Mouse (Mus musculus): ENCODE results near the gene 2700081O15Rik. TPM values are rescaled to one million over a fixed set of nuclear protein-coding genes. Genes with fewer than 3 reads are reported as not detected.

The 2700081O15Rik gene
- polyA plus RNA-seq, 1 experiment, result 3.5 TPM

DNA sequence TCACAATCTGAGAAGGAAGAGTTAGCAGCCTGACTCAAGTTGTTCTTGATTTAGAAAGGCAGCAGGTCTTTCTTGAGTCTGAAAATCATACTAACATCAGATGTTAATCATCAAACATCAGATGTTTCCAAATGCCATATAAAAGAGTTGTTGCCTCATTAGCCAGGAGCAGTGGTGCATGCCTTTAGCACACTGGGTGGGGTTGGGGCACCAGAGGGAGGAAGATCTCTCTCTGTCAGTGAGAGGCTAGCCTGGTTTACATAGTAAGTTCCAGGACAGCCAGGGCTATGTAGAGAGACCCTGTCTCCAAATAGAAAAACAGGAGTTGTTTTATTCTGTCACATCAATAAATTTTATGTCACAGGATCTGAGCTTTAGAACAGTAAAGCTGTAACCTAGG, 41.5 kb downstream of the 2700081O15Rik start:
- no peaks in the 10 kb centered on the region for H3K27me3 ChIP-seq (ENCODE audit: control insufficient read depth)
- H3K4me3 ChIP-seq (replicated peaks), result no peak overlapping the region
- no peaks in the 10 kb centered on the region for H3K4me1 ChIP-seq (ENCODE audit: control insufficient read depth)
- no peaks in the 10 kb centered on the region for H3K9me3 ChIP-seq (ENCODE audit: control insufficient read depth, low read length)
- TF ChIP-seq TAL1 (IDR thresholded peaks at IDR 0.05; ENCODE audit: low read length) (no peak), GATA1 (IDR thresholded peaks at IDR 0.05; ENCODE audit: low read length) (no peak)
- peaks cover 45% of the 10 kb centered on the region for H3K36me3 ChIP-seq (ENCODE audit: control insufficient read depth)

GRCm38 (mm10) chr19:7459370-7459769, 41.9 kb downstream of the 2700081O15Rik start:
- no peaks in the 10 kb centered on the region for H3K27me3 ChIP-seq (ENCODE audit: control insufficient read depth)
- no peaks in the 10 kb centered on the region for H3K4me1 ChIP-seq (ENCODE audit: control insufficient read depth)
- no peak overlapping the region for H3K4me3 ChIP-seq (replicated peaks)
- H3K9me3 ChIP-seq (ENCODE audit: control insufficient read depth, low read length), result no peaks in the 10 kb centered on the region
- peaks cover 47% of the 10 kb centered on the region for H3K36me3 ChIP-seq (ENCODE audit: control insufficient read depth)
- no peak for TF ChIP-seq TAL1 (IDR thresholded peaks at IDR 0.05; ENCODE audit: low read length)
- TF ChIP-seq GATA1 (IDR thresholded peaks at IDR 0.05; ENCODE audit: low read length), result no peak

DNA sequence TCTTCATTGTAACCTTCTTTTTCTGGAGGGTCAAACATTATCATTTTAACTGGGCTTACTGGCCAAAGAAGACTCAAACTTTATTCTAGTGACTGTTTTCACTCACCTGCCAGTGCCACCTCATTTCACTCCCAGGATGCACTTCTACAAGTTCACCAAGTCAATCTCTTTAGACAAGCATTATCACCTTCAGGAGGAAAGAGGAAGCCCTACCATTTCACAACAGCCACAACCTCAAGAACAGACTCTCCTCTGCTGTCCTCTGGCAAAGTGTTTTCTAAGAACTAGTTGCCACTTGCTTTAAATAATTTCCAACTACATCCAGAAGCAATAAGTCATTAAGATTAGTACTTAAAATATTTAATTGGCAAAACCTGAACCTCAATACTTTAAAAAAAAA, 50.5 kb downstream of the 2700081O15Rik start:
- Histone ChIP-seq H3K27me3 (ENCODE audit: control insufficient read depth) (no peaks in the 10 kb centered on the region), H3K4me1 (ENCODE audit: control insufficient read depth) (no peaks in the 10 kb centered on the region; the same call in 1 of the 2 replicates), H3K9me3 (ENCODE audit: control insufficient read depth, low read length) (no peaks in the 10 kb centered on the region), H3K36me3 (ENCODE audit: control insufficient read depth) (peaks cover 56% of the 10 kb centered on the region), H3K4me3 (replicated peaks) (no peak overlapping the region)
- no peak for TF ChIP-seq GATA1 (IDR thresholded peaks at IDR 0.05; ENCODE audit: low read length)
- no peak for TF ChIP-seq TAL1 (IDR thresholded peaks at IDR 0.05; ENCODE audit: low read length)

DNA sequence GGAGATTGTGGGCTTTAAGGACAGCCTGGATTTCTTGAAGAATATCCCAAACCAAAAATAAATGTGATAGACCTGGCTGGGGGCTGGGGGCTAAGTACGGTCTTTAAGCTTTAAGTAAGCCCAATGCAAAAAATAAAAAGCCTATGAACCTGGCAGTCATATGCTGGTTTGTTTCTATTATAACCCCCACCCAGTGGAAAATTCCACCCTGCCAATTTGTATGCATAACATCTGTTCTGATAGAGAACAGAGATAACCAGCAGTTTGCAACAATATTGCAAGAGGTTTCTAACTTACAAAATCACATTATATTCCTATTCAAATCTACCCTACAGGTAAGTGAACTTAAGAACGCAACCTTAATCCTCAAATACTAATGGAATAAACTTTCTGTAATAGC, 53.2 kb downstream of the 2700081O15Rik start:
- no peaks in the 10 kb centered on the region; the same call in 1 of the 2 replicates for H3K4me1 ChIP-seq (ENCODE audit: control insufficient read depth)
- peaks cover 70% of the 10 kb centered on the region for H3K36me3 ChIP-seq (ENCODE audit: control insufficient read depth)
- TF ChIP-seq TAL1 (IDR thresholded peaks at IDR 0.05; ENCODE audit: low read length) (no peak), GATA1 (IDR thresholded peaks at IDR 0.05; ENCODE audit: low read length) (no peak)

More for the DNA sequence above, 53.2 kb downstream of the 2700081O15Rik start:
- Histone ChIP-seq H3K4me3 (replicated peaks) (no peak overlapping the region), H3K27me3 (ENCODE audit: control insufficient read depth) (no peaks in the 10 kb centered on the region), H3K9me3 (ENCODE audit: control insufficient read depth, low read length) (no peaks in the 10 kb centered on the region)

Other genes with a start within 250 kb of the 2700081O15Rik start
- gene Otub1, start 211.3 kb upstream of the 2700081O15Rik start, polyA plus RNA-seq (2012), result 9.4 and 10.1 TPM in 2 replicates
- gene Cox8a, start 200.0 kb upstream of the 2700081O15Rik start, polyA plus RNA-seq (2012), result 63.8 and 69.1 TPM in 2 replicates
- 1.7 and 1.8 TPM in 2 replicates for gene Naa40, start 176.4 kb upstream of the 2700081O15Rik start, polyA plus RNA-seq (2012)
- gene Rcor2, start 150.3 kb upstream of the 2700081O15Rik start, polyA plus RNA-seq (2012), result 0.14 and 0.20 TPM in 2 replicates
- 17.9 and 19.4 TPM in 2 replicates for gene Mark2, start 75.8 kb upstream of the 2700081O15Rik start, polyA plus RNA-seq (2012)
- gene Spindoc, start 34.6 kb upstream of the 2700081O15Rik start, polyA plus RNA-seq (2012), result 0.66 and 1.5 TPM in 2 replicates
- 3.8 and 4.2 TPM in 2 replicates for gene Rtn3, start 65.7 kb downstream of the 2700081O15Rik start, polyA plus RNA-seq (2012)
- gene Atl3, start 76.4 kb downstream of the 2700081O15Rik start, polyA plus RNA-seq (2012), result 0.11 and 0.12 TPM in 2 replicates
- 5.9 and 6.6 TPM in 2 replicates for gene Pla2g16, start 139.8 kb downstream of the 2700081O15Rik start, polyA plus RNA-seq (2012)
- not detected in 2 replicates for gene Lgals12, start 189.6 kb downstream of the 2700081O15Rik start, polyA plus RNA-seq (2012)
- gene Hrasls5, start 194.9 kb downstream of the 2700081O15Rik start, polyA plus RNA-seq (2012), result not detected in 2 replicates

All from erythroblast, embryonic 14.5 days (primary cell).